Mouse (Mus musculus) small intestine, adult 2 months (tissue): Measurements from ENCODE around the gene Kifap3.

Experiments used
- CTCF ChIP-seq: fragments of 200-500 bp; IDR thresholded peaks from 2 replicates; pipeline ENCODE4 v1.5.1; 2012; ENCODE audit warnings: low read depth, mild to moderate bottlenecking, control low read depth, inconsistent platforms, low read length, moderate library complexity, mixed read lengths; ENCODE audit not compliant: insufficient replicate concordance, insufficient read length; ENCODE audit errors: extremely low read depth
- POLR2A ChIP-seq: fragments of 200-500 bp; IDR thresholded peaks from 2 replicates; pipeline ENCODE4 v1.6.1; 2012; ENCODE audit warnings: low read depth, mild to moderate bottlenecking, control low read depth, inconsistent platforms, low read length, moderate library complexity

DNA sequence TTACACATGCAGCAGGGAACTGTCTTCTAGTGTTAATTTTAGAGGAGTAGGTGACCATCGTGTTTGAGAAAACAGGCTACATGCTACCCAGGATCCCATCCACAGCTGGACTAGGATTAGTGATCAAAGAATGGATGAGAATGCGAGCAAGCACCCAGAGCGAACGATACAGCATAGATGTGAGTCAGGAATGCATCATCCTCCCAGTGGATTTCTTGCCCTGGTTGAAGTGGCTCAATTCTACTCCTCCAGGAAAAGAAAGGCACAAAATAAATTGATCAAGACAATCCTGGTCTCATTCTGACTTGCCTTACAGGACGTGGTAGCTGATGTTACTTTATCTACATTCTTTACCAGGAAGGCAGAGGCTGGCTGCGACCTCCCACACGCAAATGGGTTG is 149.5 kb downstream of the Kifap3 start, which contains the start of gene Scyl3:
- no peak for TF ChIP-seq CTCF
- no peak for TF ChIP-seq POLR2A
